Mouse (Mus musculus) ovary, postnatal 10 days (tissue): Measurements from ENCODE around the gene Olfr550.
"Not testable (repeated sequence)": the region's sequence is repeated elsewhere in the genome, so short reads cannot be mapped to it uniquely, and the experiment has no call there.

ENCODE experiments used
- DNase-seq: peaks from one replicate; pipeline ENCODE4 v3.0.0; 2022; ENCODE audit warnings: low spot score

Olfr550 gene

GRCm38 (mm10) chr7:102571142-102571541 is at the start of gene Olfr550:
TSS of gene Olfr550 (plus strand) at chr7:102571442.
- DNase-seq: no peak

- DNase-seq: no peak
Measured at GRCm38 (mm10) chr7:102529052-102529451, 42.2 kb upstream of the Olfr550 start.

- no peak for DNase-seq
Measured at GRCm38 (mm10) chr7:102534449-102534848, 36.8 kb upstream of the Olfr550 start, which contains the start of gene Olfr547. TSS of gene Olfr547 (plus strand) at chr7:102534749.

GRCm38 (mm10) chr7:102540596-102540995 is 30.6 kb upstream of the Olfr550 start, which contains the start of gene Olfr548-ps1:
TSS of gene Olfr548-ps1 (plus strand) at chr7:102540896.
- no peak for DNase-seq

GRCm38 (mm10) chr7:102541251-102541650 is 30.0 kb upstream of the Olfr550 start:
- DNase-seq: no peak

GRCm38 (mm10) chr7:102549570-102549969 is 21.7 kb upstream of the Olfr550 start, which contains the start of gene Olfr549:
TSS of gene Olfr549 (plus strand) at chr7:102549870.
- no peak for DNase-seq

- no peak for DNase-seq
Measured at GRCm38 (mm10) chr7:102553279-102553678, 18.0 kb upstream of the Olfr550 start.

- DNase-seq: peak; percentile 22
Measured at GRCm38 (mm10) chr7:102564999-102565997, 5.9 kb upstream of the Olfr550 start, which contains the start of gene Trim21. TSS of gene Trim21 (minus strand) at chr7:102565486.

- no peak for DNase-seq
Measured at GRCm38 (mm10) chr7:102566219-102566618, 5.0 kb upstream of the Olfr550 start.

GRCm38 (mm10) chr7:102573174-102573830 is 2.1 kb downstream of the Olfr550 start:
- DNase-seq: no peak

GRCm38 (mm10) chr7:102575998-102576397 is 4.8 kb downstream of the Olfr550 start:
- no peak for DNase-seq

- no peak for DNase-seq
Measured at GRCm38 (mm10) chr7:102591786-102592185, 20.5 kb downstream of the Olfr550 start, which contains the start of gene Olfr551. TSS of gene Olfr551 (minus strand) at chr7:102591886.

- no peak for DNase-seq
Measured at GRCm38 (mm10) chr7:102597378-102598031, 26.3 kb downstream of the Olfr550 start, which contains the start of gene Olfr552. TSS of gene Olfr552 (plus strand) at chr7:102597770.

- DNase-seq: no peak
Measured at GRCm38 (mm10) chr7:102618118-102618517, 46.9 kb downstream of the Olfr550 start, which contains the start of gene Olfr553. TSS of gene Olfr553 (minus strand) at chr7:102618218.

GRCm38 (mm10) chr7:102619608-102620007 is 48.4 kb downstream of the Olfr550 start:
- no peak for DNase-seq

- DNase-seq: not testable (repeated sequence)
Measured at GRCm38 (mm10) chr7:102620368-102620767, 49.1 kb downstream of the Olfr550 start.
